Mouse (Mus musculus): ENCODE measurements around the gene Nfic. TPM values are rescaled to one million over a fixed set of nuclear protein-coding genes. Genes with fewer than 3 reads are reported as not detected.

Nfic gene
- total RNA-seq, 4 experiments from 2014 or later: 83.3 to 98.1 (median 85.4) TPM

GRCm38 (mm10) chr10:81485479-81486018 is 30.1 kb upstream of the Nfic start:
- DNase-seq (ENCODE audit: low spot score in 2 of 2): no peak

- no peak for DNase-seq (ENCODE audit: low spot score in 2 of 2)
These were observed 29.6 kb upstream of the Nfic start for GRCm38 (mm10) chr10:81485060-81485449.

- no peak for DNase-seq (ENCODE audit: low spot score in 2 of 2)
These were observed 29.1 kb upstream of the Nfic start for GRCm38 (mm10) chr10:81484441-81485059.

- no peak for DNase-seq (ENCODE audit: low spot score in 2 of 2)
These were observed 28.5 kb upstream of the Nfic start for GRCm38 (mm10) chr10:81483983-81484382.

GRCm38 (mm10) chr10:81482533-81482889 is 27.1 kb upstream of the Nfic start, which contains the start of gene Celf5:
Gene Celf5, minus strand, starts transcription at chr10:81482709.
- peak in 1 of 2 experiments; percentile 63 for DNase-seq (ENCODE audit: low spot score in 2 of 2)

- no peak for DNase-seq (ENCODE audit: low spot score in 2 of 2)
These were observed 26.4 kb upstream of the Nfic start for GRCm38 (mm10) chr10:81481605-81482532.

- no peak for DNase-seq (ENCODE audit: low spot score in 2 of 2)
These were observed 19.0 kb upstream of the Nfic start for GRCm38 (mm10) chr10:81474461-81474860.

GRCm38 (mm10) chr10:81473003-81473451 is 17.6 kb upstream of the Nfic start:
- DNase-seq (ENCODE audit: low spot score in 2 of 2): peak; percentile 67 to 95

- DNase-seq (ENCODE audit: low spot score in 2 of 2): no peak
These were observed 17.1 kb upstream of the Nfic start for GRCm38 (mm10) chr10:81472403-81473002.

- peak in 1 of 2 experiments; percentile 75 for DNase-seq (ENCODE audit: low spot score in 2 of 2)
These were observed 15.0 kb upstream of the Nfic start for GRCm38 (mm10) chr10:81470454-81470853.

- peak in 1 of 2 experiments; percentile 89 for DNase-seq (ENCODE audit: low spot score in 2 of 2)
These were observed 13.8 kb upstream of the Nfic start for GRCm38 (mm10) chr10:81469253-81469652.

GRCm38 (mm10) chr10:81467670-81468235 is 12.3 kb upstream of the Nfic start:
- no peak for DNase-seq (ENCODE audit: low spot score in 2 of 2)

GRCm38 (mm10) chr10:81466881-81467280 is 11.4 kb upstream of the Nfic start:
- DNase-seq (ENCODE audit: low spot score in 2 of 2): peak in 1 of 2 experiments; percentile 17

- DNase-seq (ENCODE audit: low spot score in 2 of 2): peak; percentile 1 to 7
These were observed 10.6 kb upstream of the Nfic start for GRCm38 (mm10) chr10:81466066-81466465.

GRCm38 (mm10) chr10:81465265-81465645 is 9.8 kb upstream of the Nfic start:
- no peak for DNase-seq (ENCODE audit: low spot score in 2 of 2)

GRCm38 (mm10) chr10:81464405-81465264 is 9.2 kb upstream of the Nfic start:
- DNase-seq (ENCODE audit: low spot score in 2 of 2): peak in 1 of 2 experiments; percentile 12

GRCm38 (mm10) chr10:81463531-81463930 is 8.1 kb upstream of the Nfic start:
- DNase-seq (ENCODE audit: low spot score in 2 of 2): peak in 1 of 2 experiments; percentile 1

- DNase-seq (ENCODE audit: low spot score in 2 of 2): peak in 1 of 2 experiments; percentile 3
These were observed 7.5 kb upstream of the Nfic start for GRCm38 (mm10) chr10:81462917-81463316.

- peak in 1 of 2 experiments; percentile 5 for DNase-seq (ENCODE audit: low spot score in 2 of 2)
These were observed 7.0 kb upstream of the Nfic start for GRCm38 (mm10) chr10:81462415-81462804.

GRCm38 (mm10) chr10:81461673-81462414 is 6.4 kb upstream of the Nfic start:
- no peak for DNase-seq (ENCODE audit: low spot score in 2 of 2)

All from left cerebral cortex, adult 8-10 months (tissue).